Mouse (Mus musculus): ENCODE data around the gene Bri3.

- TF ChIP-seq POLR2A (IDR thresholded peaks at IDR 0.05; ENCODE audit: extremely low read depth, insufficient read depth, low read length), result no peak
- TF ChIP-seq CTCF (IDR thresholded peaks at IDR 0.05; ENCODE audit: extremely low read depth, insufficient read depth, low read length), result no peak
These were observed 38.2 kb upstream of the Bri3 start for GRCm38 (mm10) chr5:144206069-144206468.
